Mouse (Mus musculus): ENCODE measurements at regions not wholly inside any gene's neighbourhood (a gene's known extent, or its start where the extent isn't known, plus 50 kb on each side); places are given as distances from the start of the nearest gene placed in this dataset.

- 56% methylated on average over 4 of the region's 4 CpGs for WGBS
- TF ChIP-seq POLR2A (IDR thresholded peaks at IDR 0.05; ENCODE audit: extremely low read depth, insufficient read depth, low read length) (no peak), CTCF (IDR thresholded peaks at IDR 0.05; ENCODE audit: low read depth, low read length) (no peak)
- no peaks in the 10 kb centered on the region for H3K4me1 ChIP-seq (ENCODE audit: control insufficient read depth, insufficient read depth, low read length)
- no peaks in the 10 kb centered on the region for H3K27me3 ChIP-seq (ENCODE audit: control insufficient read depth, insufficient read depth, low read length)
- no peak for DNase-seq (ENCODE audit: extremely low read depth, low read depth, low spot score)
- no peak overlapping the region for H3K9ac ChIP-seq (ENCODE audit: low read depth, low read length)
- H3K27ac ChIP-seq (replicated peaks; ENCODE audit: insufficient read depth, low read depth, low read length): no peak overlapping the region
- H3K36me3 ChIP-seq (ENCODE audit: control insufficient read depth, insufficient read depth, low read length): no peaks in the 10 kb centered on the region
- H3K79me2 ChIP-seq (ENCODE audit: control insufficient read depth, insufficient read depth, low read length): no peaks in the 10 kb centered on the region
- no peak overlapping the region for H3K4me3 ChIP-seq (ENCODE audit: insufficient read depth, low read depth, low read length)
Observed at GRCm38 (mm10) chr13:39769228-39769627, 592.0 kb downstream of the Ofcc1 start.

GRCm38 (mm10) chr13:39766897-39767296 lies 594.4 kb downstream of the Ofcc1 start:
- Histone ChIP-seq H3K4me3 (ENCODE audit: insufficient read depth, low read depth, low read length) (no peak overlapping the region), H3K27ac (replicated peaks; ENCODE audit: insufficient read depth, low read depth, low read length) (no peak overlapping the region), H3K9ac (ENCODE audit: low read depth, low read length) (no peak overlapping the region), H3K79me2 (ENCODE audit: control insufficient read depth, insufficient read depth, low read length) (no peaks in the 10 kb centered on the region), H3K27me3 (ENCODE audit: control insufficient read depth, insufficient read depth, low read length) (no peaks in the 10 kb centered on the region), H3K36me3 (ENCODE audit: control insufficient read depth, insufficient read depth, low read length) (no peaks in the 10 kb centered on the region), H3K4me1 (ENCODE audit: control insufficient read depth, insufficient read depth, low read length) (no peaks in the 10 kb centered on the region)
- WGBS: 75% methylated on average over 1 of the region's 1 CpGs
- TF ChIP-seq POLR2A (IDR thresholded peaks at IDR 0.05; ENCODE audit: extremely low read depth, insufficient read depth, low read length): no peak
- TF ChIP-seq CTCF (IDR thresholded peaks at IDR 0.05; ENCODE audit: low read depth, low read length): no peak
- DNase-seq (ENCODE audit: extremely low read depth, low read depth, low spot score): no peak
